Mouse (Mus musculus): ENCODE measurements around the gene Gbp2b.

DNA sequence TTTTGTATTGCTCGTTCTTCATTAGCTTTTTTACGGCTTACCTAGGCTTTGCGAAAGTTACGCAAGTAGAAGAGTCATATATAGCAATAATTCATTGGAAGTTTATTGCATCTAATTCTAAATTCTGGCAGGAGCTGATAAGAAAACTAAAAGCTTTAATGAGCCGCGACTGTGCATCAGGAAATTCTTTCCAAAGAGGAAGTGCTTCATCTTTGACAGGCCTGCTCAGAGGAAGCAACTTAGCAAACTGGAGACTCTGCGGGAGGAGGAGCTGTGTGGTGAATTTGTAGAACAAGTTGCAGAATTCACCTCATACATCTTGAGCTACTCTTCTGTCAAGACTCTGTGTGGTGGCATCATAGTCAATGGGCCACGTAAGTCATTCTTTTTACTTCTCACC, 35.7 kb downstream of the Gbp2b start:
- no peak for TF ChIP-seq POLR2A (IDR thresholded peaks at IDR 0.05; ENCODE audit: extremely low read depth, insufficient read depth, low read length)
- no peak for TF ChIP-seq CTCF (IDR thresholded peaks at IDR 0.05; ENCODE audit: extremely low read depth, insufficient read depth, low read length)
